ENCODE assay signal across 13 mouse cellular contexts in the genomic region with DNA sequence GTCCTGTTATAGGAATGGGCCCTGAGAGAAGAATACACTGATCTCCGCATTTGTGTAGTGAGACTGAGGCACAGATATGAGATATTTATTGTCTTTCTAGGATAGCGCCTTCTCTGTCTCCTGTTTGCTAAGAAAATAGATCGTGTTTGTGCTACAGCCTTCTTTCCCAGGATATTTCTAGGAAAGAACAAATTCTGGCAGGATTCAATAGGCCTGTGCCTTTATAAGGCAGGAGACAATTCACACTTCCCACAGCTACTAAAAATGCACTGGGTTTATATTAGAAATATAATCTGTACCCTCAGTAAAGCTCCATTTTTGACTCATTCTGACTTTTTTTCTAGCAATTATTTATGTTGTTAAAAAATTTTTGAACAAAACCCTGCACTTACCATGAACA.
"Had no signal": no experiment of that assay in that cellular context is flagged by ENCODE, and none has a peak within 500 bp of the region (broad histone marks: within the 10 kb centered on the region; RNA-seq: fewer than 3 reads in every experiment).

No protein-coding gene starts in this region.

- DNase-seq: liver, postnatal 0 days; lung, adult 2 months; lung, postnatal 14 days; lung, postnatal 36 days; midbrain, embryonic 14.5 days; retina, postnatal 1 day; right cerebral cortex, adult 18-20 months; right cerebral cortex, postnatal 25 days; right cerebral cortex, postnatal 4 days; spleen, adult 18-20 months; thymus, adult 2 months; thymus, postnatal 25 days; thymus, postnatal 4 days had no signal
